Mouse (Mus musculus): ENCODE measurements around the gene Mfsd4b5.
"Not testable (repeated sequence)": the region's sequence is repeated elsewhere in the genome, so short reads cannot be mapped to it uniquely, and the experiment has no call there.

Mfsd4b5 gene

GRCm38 (mm10) chr10:39967512-39967911, 18.9 kb downstream of the Mfsd4b5 start:
- peak; percentile 46 for DNase-seq (ENCODE audit: low spot score)

DNA sequence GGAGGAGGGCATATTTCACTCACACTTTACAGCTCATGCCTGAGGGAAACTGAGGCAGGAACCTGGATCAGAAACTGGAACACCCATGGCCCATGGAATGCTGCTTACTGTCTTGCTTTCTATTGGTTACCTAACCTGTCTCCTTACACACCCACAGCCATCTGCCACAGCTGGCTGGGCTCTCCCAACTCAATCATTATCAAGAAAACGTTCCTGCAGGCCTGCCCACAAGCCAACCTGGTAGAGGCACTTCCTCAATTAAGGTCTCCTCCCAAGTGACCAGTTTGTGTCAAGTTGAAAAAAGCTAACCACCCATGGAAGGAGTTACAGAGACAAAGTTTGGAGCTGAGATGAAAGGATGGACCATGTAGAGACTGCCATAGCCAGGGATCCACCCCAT, 24.5 kb downstream of the Mfsd4b5 start:
- DNase-seq (ENCODE audit: low spot score): no peak

GRCm38 (mm10) chr10:39960441-39960822, 26.0 kb downstream of the Mfsd4b5 start:
- no peak for DNase-seq (ENCODE audit: low spot score)

DNA sequence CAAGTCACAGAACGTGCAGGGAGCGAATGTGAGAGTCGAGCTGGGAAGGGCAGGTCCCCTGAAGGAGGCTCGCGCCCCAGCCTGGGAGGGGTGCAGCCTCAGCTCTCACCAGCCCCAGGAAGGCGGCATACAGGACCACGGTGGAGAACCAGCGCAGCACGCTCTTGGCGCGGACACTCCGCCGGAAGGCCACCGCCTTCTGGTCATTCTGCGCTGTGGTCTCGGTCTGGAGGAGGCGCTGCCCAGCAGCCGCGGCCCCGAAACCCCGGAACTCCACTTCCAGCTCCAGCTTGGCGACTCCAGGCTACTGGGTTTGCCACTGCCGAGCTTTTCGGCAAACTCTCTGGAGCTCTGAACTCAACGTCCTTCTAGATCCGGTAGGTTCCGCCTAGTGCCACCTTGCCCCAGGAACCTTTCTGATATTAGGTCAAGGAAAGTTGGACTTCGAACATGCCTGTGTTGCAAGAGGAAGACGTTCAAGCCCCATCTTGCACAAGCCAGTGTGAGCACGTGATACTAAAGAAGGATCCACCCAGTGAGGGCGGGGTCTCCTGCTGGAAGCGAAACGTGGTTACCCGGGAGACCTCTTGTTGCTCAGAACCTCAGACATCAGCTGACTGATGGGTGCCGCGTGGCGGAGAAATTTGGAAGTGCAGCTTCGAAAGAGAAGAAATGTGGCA, 26.5 kb downstream of the Mfsd4b5 start, which contains the start of gene Mfsd4b3:
Mfsd4b3 (minus strand) TSS at position 393 of the 680 bp plus-strand sequence.
- peak; percentile 94 for DNase-seq (ENCODE audit: low spot score)

DNA sequence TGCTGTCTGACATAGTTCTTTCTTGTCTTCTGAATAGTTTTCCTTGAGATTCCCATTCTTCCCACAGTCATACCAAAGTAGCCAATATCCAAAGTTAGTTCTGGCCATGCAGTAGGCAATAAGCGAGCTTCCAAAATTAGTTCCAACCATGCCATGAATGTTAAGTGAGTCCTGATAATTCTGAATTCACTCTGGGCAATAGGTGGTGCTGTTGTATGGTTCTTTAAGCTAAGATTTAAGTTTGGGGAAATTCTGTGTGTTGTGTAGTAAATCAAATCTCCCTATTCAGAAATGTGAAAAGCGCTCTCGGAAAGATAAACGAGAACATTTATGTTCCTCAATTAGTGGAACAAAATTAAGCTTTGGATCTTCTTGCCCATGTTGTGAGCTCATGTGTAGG, 28.2 kb downstream of the Mfsd4b5 start:
- no peak for DNase-seq (ENCODE audit: low spot score)

GRCm38 (mm10) chr10:39956340-39956878, 30.0 kb downstream of the Mfsd4b5 start:
- no peak for DNase-seq (ENCODE audit: low spot score)

- no peak for DNase-seq (ENCODE audit: low spot score)
These were observed 31.3 kb downstream of the Mfsd4b5 start for GRCm38 (mm10) chr10:39955163-39955562.

- DNase-seq (ENCODE audit: low spot score): no peak
These were observed 37.0 kb downstream of the Mfsd4b5 start for GRCm38 (mm10) chr10:39949377-39949954.

DNA sequence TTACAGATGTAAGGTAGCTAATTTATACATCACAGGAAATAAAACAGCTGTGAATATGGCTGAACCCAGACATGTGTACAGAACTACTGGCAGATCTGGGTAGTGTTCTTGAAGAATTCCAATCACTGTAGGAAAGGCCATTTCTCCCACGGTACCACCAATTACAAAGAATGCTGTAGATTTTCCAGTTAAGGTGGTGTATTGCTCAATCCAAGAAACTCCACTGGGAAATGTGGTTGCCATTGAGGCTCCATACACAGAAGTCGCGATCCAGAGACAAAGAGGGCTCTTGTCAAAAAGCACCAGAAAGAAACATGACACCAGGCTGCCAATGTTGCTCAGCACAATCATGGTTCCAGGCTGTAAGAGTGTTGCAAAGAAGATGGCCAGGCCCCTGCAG, 39.3 kb downstream of the Mfsd4b5 start:
- DNase-seq (ENCODE audit: low spot score): not testable (repeated sequence)

DNA sequence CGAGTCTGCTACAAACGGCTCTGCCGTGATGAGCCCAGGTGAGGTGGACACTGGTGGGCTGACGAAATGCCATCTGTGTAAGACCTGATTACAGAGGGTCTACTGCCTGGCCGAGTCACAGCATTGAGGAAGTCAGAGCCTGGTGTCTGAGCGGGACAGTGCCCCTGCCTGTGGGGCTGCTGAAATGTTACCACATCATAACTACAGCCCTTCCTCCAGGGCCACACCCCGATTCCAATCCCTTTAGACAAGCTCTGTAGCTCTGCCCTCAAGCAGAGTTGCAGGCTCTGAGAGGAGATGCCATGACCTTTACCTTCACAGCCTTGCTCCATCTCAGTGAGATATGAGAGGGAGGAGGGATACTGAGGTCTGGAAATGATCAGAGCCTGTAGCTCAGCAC, 49.9 kb downstream of the Mfsd4b5 start:
- no peak for DNase-seq (ENCODE audit: low spot score)

DNA sequence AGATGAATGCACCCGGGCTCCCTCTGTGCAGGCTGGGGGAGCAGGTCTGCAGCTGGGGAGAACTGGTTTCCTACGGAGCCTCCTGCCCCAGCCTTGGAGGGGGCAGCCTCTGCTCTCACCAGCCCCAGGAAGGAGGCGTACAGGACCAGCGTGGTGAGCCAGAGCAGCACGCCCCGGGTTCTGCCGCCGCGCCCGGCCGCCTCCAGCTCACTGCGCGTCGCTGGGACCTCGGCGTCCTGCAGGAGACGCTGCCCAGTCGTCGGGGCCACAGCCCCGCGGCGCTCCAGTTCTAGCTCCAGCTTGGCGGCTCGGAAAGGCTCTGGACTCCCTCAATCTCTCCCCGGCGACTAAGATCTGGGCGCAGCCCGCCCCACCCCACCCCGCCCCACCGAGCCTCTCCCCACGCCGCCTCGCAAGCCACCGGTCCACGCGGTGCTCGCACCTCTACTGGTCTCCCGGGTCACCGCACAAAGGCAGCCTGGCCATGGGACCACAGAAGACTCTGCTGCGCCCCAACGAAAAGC, 59.8 kb downstream of the Mfsd4b5 start, which contains the start of gene Mfsd4b2:
Mfsd4b2 (minus strand) TSS at position 308 of the 524 bp plus-strand sequence.
- DNase-seq (ENCODE audit: low spot score): peak; percentile 48

- not testable (repeated sequence) for DNase-seq (ENCODE audit: low spot score)
These were observed 61.9 kb downstream of the Mfsd4b5 start for GRCm38 (mm10) chr10:39924556-39924955.

- DNase-seq (ENCODE audit: low spot score): no peak
These were observed 73.8 kb downstream of the Mfsd4b5 start for GRCm38 (mm10) chr10:39912616-39913015.

DNA sequence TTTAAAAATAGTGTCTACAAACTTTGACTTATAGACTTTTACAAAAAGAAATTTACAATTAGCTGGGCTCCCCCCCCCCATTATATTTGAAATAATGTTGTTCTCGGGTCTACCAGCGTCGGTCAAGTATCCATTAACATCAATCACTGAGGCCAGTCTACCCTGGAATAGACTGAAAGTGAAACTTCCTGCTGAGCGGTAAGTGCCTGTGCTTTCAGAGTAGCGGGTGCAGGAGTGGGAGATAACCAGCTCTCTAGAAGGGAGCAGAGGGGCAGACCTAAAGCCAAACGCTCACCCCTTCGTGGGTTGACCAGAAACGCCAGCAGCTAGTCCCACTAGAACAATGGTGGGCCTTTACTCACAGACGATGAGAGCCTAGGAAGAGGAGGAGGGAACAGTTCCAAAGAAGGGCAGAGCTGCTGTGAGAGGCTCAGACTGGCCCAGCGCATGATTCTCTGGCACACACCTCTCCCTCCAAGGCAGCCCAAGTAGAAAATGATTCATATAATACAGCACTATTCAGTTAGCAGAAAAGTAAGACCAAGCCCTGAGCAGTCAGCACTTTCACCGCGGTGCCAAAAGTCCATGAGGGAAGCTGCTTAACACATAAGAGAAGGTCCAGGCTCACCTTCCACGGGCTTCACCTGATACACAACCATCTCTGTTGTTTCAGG, 77.5 kb downstream of the Mfsd4b5 start:
- no peak for DNase-seq (ENCODE audit: low spot score)
